8 mouse cellular contexts compared by ENCODE assay signal in the genomic region with DNA sequence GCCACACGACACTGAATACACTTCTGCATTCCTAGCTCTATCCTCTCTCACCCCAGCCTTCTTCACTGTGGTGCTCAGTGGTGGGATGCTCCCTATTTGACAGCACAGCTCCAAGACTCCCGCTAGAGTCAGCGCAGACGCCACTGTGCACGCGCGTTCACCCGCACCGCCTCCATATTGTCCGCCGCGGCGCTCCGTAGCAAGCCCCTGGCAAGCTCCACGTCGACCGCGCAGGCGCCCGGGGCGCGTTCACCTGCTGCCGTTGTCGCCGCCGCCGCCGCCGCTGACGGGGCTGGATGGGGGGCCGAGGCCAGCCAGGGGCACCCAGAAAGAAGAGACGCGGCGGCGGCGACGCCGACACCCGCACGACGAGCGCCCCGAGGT. TPM values are rescaled to one million over a fixed set of nuclear protein-coding genes. Genes with fewer than 3 reads are reported as not detected.
DNase-seq lines count a peak whose midpoint lies in the region; ATAC-seq lines count a peak whose summit lies in the region.

A gene (plus strand): TSS at position 248 of the 384 bp plus-strand sequence.

- H3K27ac ChIP-seq in hindbrain, embryonic 10.5 days = peak within 1 kb of the TSS; percentile 96
- H3K27ac ChIP-seq in lung, embryonic 16.5 days (ENCODE audit: low read length) = peak within 1 kb of the TSS; percentile 36

- peak; percentile 92 for ATAC-seq in lung, embryonic 16.5 days (ENCODE audit: low read depth)

- H3K9me3 ChIP-seq in hindbrain, embryonic 10.5 days = no peaks in the 10 kb centered on the region
- H3K9me3 ChIP-seq in lung, embryonic 16.5 days (ENCODE audit: control insufficient read depth, low read length) = no peaks in the 10 kb centered on the region

- no peaks in the 10 kb centered on the region for H3K27me3 ChIP-seq in hindbrain, embryonic 10.5 days (ENCODE audit: insufficient read depth, poor library complexity, severe bottlenecking)
- H3K27me3 ChIP-seq in lung, embryonic 16.5 days (ENCODE audit: control insufficient read depth, insufficient read depth, low read depth, low read length) = no peaks in the 10 kb centered on the region

- peaks cover 41% of the 10 kb centered on the region for H3K4me1 ChIP-seq in hindbrain, embryonic 10.5 days (replicated peaks)
- peaks cover 10% of the 10 kb centered on the region for H3K4me1 ChIP-seq in lung, embryonic 16.5 days (replicated peaks; ENCODE audit: control insufficient read depth, insufficient read depth, low read length)

- DNase-seq in Muller cell, postnatal 12 days (ENCODE audit: inconsistent ontology term) = peak; percentile 87
- peak; percentile 91 for DNase-seq in cerebellum, adult 9-11 months
- DNase-seq in frontal cortex, adult 2 months (ENCODE audit: extremely low spot score in 1 of 2, low spot score in 1 of 2) = peak; percentile 78 to 96
- peak; percentile 91 for DNase-seq in hindbrain, embryonic 10.5 days (ENCODE audit: low spot score)
- DNase-seq in layer of hippocampus, adult 9-11 months = peak; percentile 88
- peak; percentile 76 for DNase-seq in ovary, postnatal 10 days (ENCODE audit: low spot score)
- peak; percentile 87 for DNase-seq in thymus, postnatal 0 days (ENCODE audit: low spot score)

- peak within 1 kb of the TSS; percentile 89 for H3K4me2 ChIP-seq in lung, embryonic 16.5 days (ENCODE audit: low read depth, low read length)

- peak within 1 kb of the TSS; percentile 91 for H3K9ac ChIP-seq in lung, embryonic 16.5 days (ENCODE audit: low read length)

- peak within 1 kb of the TSS; percentile 97 for H3K4me3 ChIP-seq in hindbrain, embryonic 10.5 days
- peak within 1 kb of the TSS; percentile 96 for H3K4me3 ChIP-seq in lung, embryonic 16.5 days (ENCODE audit: low read length)

- WGBS in hindbrain, embryonic 10.5 days = under 1% methylated on average over 43 of the region's 43 CpGs
- WGBS in lung, embryonic 16.5 days = under 1% methylated on average over 30 of the region's 43 CpGs

- H3K36me3 ChIP-seq in hindbrain, embryonic 10.5 days = peaks cover 6% of the 10 kb centered on the region
- H3K36me3 ChIP-seq in lung, embryonic 16.5 days (ENCODE audit: control insufficient read depth, insufficient read depth, low read length) = no peaks in the 10 kb centered on the region

RNA-seq across cellular contexts. Expression of the gene that starts here (rescaled TPM):
- 70.4 and 71.5 TPM in 2 replicates for polyA plus RNA-seq in frontal cortex, adult 2 months (2012; rRNA removed)
- polyA plus RNA-seq in hindbrain, embryonic 10.5 days (2016; fragmentation: Nextera tagmentation; extraction: Ambion mirVana) = 34.2 and 42.9 TPM in 2 replicates
- polyA plus RNA-seq in lung, embryonic 16.5 days (2015; fragmentation: Nextera tagmentation; extraction: Ambion mirVana) = 40.2 and 41.2 TPM in 2 replicates
- 28.4 and 34.1 TPM in 2 replicates for polyA plus RNA-seq in thymus, postnatal 0 days (2015; fragmentation: Nextera tagmentation; extraction: Ambion mirVana)

Comparison
In these comparisons a context has a peak if more than half of its experiments do, and no peak if none do; other contexts are left out.
1. Peak in every context shown above with its lines: DNase-seq, ATAC-seq, H3K4me3 ChIP-seq and H3K27ac ChIP-seq.